Mouse (Mus musculus) stomach, embryonic 14.5 days (tissue): Measurements from ENCODE around the gene Adam11. TPM values are rescaled to one million over a fixed set of nuclear protein-coding genes. Genes with fewer than 3 reads are reported as not detected.
"Not testable (repeated sequence)": the region's sequence is repeated elsewhere in the genome, so short reads cannot be mapped to it uniquely, and the experiment has no call there.

Experiments
- ATAC-seq: fragments of 200-750 bp; cut with Nextera tagmentation; 2 replicates; pipeline ENCODE4 v1.8.0; 2017; ENCODE audit warnings: low read depth, moderate TSS enrichment; ENCODE audit not compliant: insufficient number of reproducible peaks, insufficient read depth, low FRiP score
- H3K27ac ChIP-seq: fragments of 300-500 bp; sonication (generic); 2 replicates; pipeline ENCODE4 v1.5.1; 2014; ENCODE audit warnings: mild to moderate bottlenecking, low read length, moderate library complexity, mixed read lengths
- H3K27me3 ChIP-seq: fragments of 300-500 bp; sonication (generic); 2 replicates; pipeline ENCODE4 v1.6.1; 2014; ENCODE audit warnings: low read length, control low read depth, mixed read lengths; ENCODE audit not compliant: control insufficient read depth, insufficient read depth
- H3K36me3 ChIP-seq: fragments of 300-500 bp; sonication (generic); 2 replicates; pipeline ENCODE4 v1.6.1; 2014; ENCODE audit warnings: mild to moderate bottlenecking, control low read depth, low read length, moderate library complexity, mixed read lengths; ENCODE audit not compliant: control insufficient read depth, insufficient read depth
- H3K4me1 ChIP-seq: fragments of 300-500 bp; sonication (generic); 2 replicates; pipeline ENCODE4 v1.6.1; 2014; ENCODE audit warnings: low read length, control low read depth, mixed read lengths; ENCODE audit not compliant: control insufficient read depth, insufficient read depth
- H3K4me2 ChIP-seq: fragments of 300-500 bp; sonication (generic); replicated peaks from 2 replicates; pipeline ENCODE4 v1.6.1; 2014; ENCODE audit warnings: low read depth, low read length, control low read depth
- H3K4me3 ChIP-seq: fragments of 300-500 bp; sonication (generic); 2 replicates; pipeline ENCODE4 v1.5.1; 2014; ENCODE audit warnings: low read depth, low read length, control low read depth
- H3K9ac ChIP-seq: fragments of 300-500 bp; sonication (generic); replicated peaks from 2 replicates; pipeline ENCODE4 v1.6.1; 2014; ENCODE audit warnings: low read depth, mild to moderate bottlenecking, control low read depth, low read length, moderate library complexity, mixed read lengths
- H3K9me3 ChIP-seq: fragments of 300-500 bp; sonication (generic); 2 replicates; pipeline ENCODE4 v1.6.1; 2016; ENCODE audit warnings: low read depth, low read length, control low read depth; ENCODE audit not compliant: control insufficient read depth
- WGBS: fragments of 180-500 bp; shearing (Covaris S2); extraction: QIAGEN DNeasy Blood & Tissue Kit; methylation state at CpG from one replicate; pipeline ENCODE4 v1.1.7; 2014; 5-methylcytosine and 5-hydroxymethylcytosine counted together
- polyA plus RNA-seq: library from polyadenylated mRNA; unstranded; fragments of >200 nt; fragmentation: Nextera tagmentation; extraction: Ambion mirVana; gene quantifications from 2 replicates; pipeline ENCODE4 v1.2.1, GENCODE M21; 2014

Adam11 gene
- polyA plus RNA-seq: 5.5 and 6.8 TPM in 2 replicates

- Histone ChIP-seq H3K4me3 (peak within 1 kb of the TSS; percentile 58), H3K36me3 (no peaks in the 10 kb centered on the region), H3K9me3 (no peaks in the 10 kb centered on the region), H3K27ac (no peak within 1 kb of the TSS), H3K4me2 (peak within 1 kb of the TSS; percentile 99), H3K4me1 (peaks cover 9% of the 10 kb centered on the region; the same call in 1 of the 2 replicates), H3K9ac (peak within 1 kb of the TSS; percentile 22; the same call in 1 of the 2 replicates), H3K27me3 (no peaks in the 10 kb centered on the region)
- ATAC-seq: peak; percentile 42; the same call in 1 of the 2 replicates
- 1% methylated on average over 61 of the region's 76 CpGs for WGBS
These were observed at the start of gene Adam11 for GRCm38 (mm10) chr11:102761309-102762210. TSS of gene Adam11 (plus strand) at chr11:102761439.

DNA sequence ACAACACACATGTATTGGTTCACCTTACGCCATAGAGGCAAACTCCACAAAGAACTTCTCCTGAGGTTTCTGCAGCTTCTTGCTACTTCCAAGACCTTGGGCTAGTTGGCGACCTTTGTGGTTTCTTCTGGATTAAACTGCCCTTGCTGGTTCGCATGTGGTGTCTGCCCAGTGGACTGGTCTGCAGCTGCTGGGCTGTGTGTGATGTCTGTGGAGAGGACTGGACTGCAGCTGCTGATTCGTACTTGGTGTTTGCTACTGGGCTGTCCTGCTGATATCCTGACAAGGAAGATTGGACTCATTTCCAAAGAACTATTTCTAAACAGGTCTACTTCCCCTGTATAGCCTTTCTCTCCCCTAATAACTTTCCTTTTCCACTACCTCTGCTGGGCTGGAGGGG is 48.8 kb upstream of the Adam11 start:
- H3K9ac ChIP-seq: no peak overlapping the region
- no peaks in the 10 kb centered on the region for H3K4me1 ChIP-seq
- no peaks in the 10 kb centered on the region for H3K36me3 ChIP-seq
- no peak overlapping the region for H3K27ac ChIP-seq
- no peak overlapping the region for H3K4me3 ChIP-seq
- no peak for ATAC-seq
- H3K9me3 ChIP-seq: 0 out of 2 replicates have a peak, but pooled peaks cover under 1% of the 10 kb centered on the region
- no peak overlapping the region for H3K4me2 ChIP-seq
- H3K27me3 ChIP-seq: no peaks in the 10 kb centered on the region
- 92% methylated on average over 4 of the region's 4 CpGs for WGBS

- H3K36me3 ChIP-seq, H3K27ac ChIP-seq, H3K4me3 ChIP-seq, H3K27me3 ChIP-seq, ATAC-seq, H3K9me3 ChIP-seq, H3K9ac ChIP-seq, H3K4me1 ChIP-seq, H3K4me2 ChIP-seq: not testable (repeated sequence)
- 84% methylated on average over 2 of the region's 2 CpGs for WGBS
These were observed 46.7 kb upstream of the Adam11 start for GRCm38 (mm10) chr11:102714578-102714977.

- WGBS: 77% methylated on average over 7 of the region's 7 CpGs
These were observed 45.1 kb upstream of the Adam11 start for GRCm38 (mm10) chr11:102716135-102716534.

GRCm38 (mm10) chr11:102725574-102725973 is 35.7 kb upstream of the Adam11 start:
- H3K9me3 ChIP-seq: no peaks in the 10 kb centered on the region
- H3K27ac ChIP-seq: no peak overlapping the region
- no peak overlapping the region for H3K4me2 ChIP-seq
- ATAC-seq: no peak
- H3K36me3 ChIP-seq: no peaks in the 10 kb centered on the region
- H3K9ac ChIP-seq: no peak overlapping the region
- no peak overlapping the region for H3K4me3 ChIP-seq
- 33% methylated on average over 3 of the region's 3 CpGs for WGBS
- H3K4me1 ChIP-seq: no peaks in the 10 kb centered on the region
- H3K27me3 ChIP-seq: no peaks in the 10 kb centered on the region

More at GRCm38 (mm10) chr11:102716135-102716534, 45.1 kb upstream of the Adam11 start:
- Histone ChIP-seq H3K4me3 (no peak overlapping the region), H3K9me3 (0 out of 2 replicates have a peak, but pooled peaks cover 4% of the 10 kb centered on the region), H3K9ac (no peak overlapping the region), H3K27ac (no peak overlapping the region), H3K36me3 (no peaks in the 10 kb centered on the region), H3K27me3 (no peaks in the 10 kb centered on the region), H3K4me2 (no peak overlapping the region), H3K4me1 (no peaks in the 10 kb centered on the region)
- no peak for ATAC-seq

DNA sequence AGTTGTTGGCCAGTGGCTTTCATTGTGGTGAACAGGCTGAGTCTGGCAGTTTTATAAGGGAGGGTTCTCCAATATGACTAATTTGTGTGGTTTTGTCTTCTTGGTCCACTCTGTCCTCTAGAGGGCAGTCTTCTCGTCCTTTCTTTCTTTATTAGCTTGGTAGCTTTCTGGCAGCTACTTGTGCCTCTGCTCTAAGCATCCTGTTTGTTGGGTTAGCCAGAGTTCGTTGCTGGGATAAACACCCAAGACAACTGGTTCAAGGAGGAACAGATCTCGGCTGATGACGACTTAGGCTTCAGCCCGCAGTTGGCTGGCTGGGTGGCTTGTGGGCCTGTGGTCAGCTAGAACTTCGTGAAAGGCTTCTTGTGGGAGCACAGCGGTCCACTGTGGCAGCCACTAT is 32.6 kb upstream of the Adam11 start:
- WGBS: 31% methylated on average over 7 of the region's 7 CpGs
- Histone ChIP-seq H3K4me1 (no peaks in the 10 kb centered on the region), H3K27me3 (no peaks in the 10 kb centered on the region), H3K9ac (no peak overlapping the region), H3K27ac (no peak overlapping the region), H3K4me2 (no peak overlapping the region), H3K9me3 (no peaks in the 10 kb centered on the region), H3K36me3 (no peaks in the 10 kb centered on the region), H3K4me3 (no peak overlapping the region)
- no peak for ATAC-seq

- Histone ChIP-seq H3K27me3 (no peaks in the 10 kb centered on the region), H3K4me3 (no peak overlapping the region), H3K9ac (no peak overlapping the region), H3K27ac (no peak overlapping the region), H3K4me2 (no peak overlapping the region), H3K4me1 (no peaks in the 10 kb centered on the region), H3K9me3 (no peaks in the 10 kb centered on the region), H3K36me3 (no peaks in the 10 kb centered on the region)
- ATAC-seq: no peak
- WGBS: 77% methylated on average over 3 of the region's 3 CpGs
These were observed 31.4 kb upstream of the Adam11 start for GRCm38 (mm10) chr11:102729835-102730234.

DNA sequence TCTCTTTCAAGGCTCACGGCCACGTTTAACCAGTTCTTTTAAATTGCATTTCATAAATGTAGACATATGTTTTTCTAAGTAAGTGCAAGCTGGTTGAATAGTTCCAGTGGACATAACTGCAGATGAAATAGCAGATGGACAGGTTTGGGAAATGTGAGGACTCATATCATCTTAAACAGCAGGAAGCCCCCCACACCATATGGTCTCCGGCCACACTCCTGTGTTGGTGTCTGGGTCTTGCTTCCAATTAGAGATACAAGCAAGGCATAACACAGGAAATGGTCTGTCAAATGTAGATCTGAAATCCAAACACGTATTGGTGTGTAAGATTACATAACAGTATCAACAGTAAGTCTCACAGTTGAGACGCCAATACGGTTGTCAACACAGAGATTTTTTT is 29.9 kb upstream of the Adam11 start:
- ATAC-seq: no peak
- WGBS: 74% methylated on average over 6 of the region's 6 CpGs
- Histone ChIP-seq H3K36me3 (no peaks in the 10 kb centered on the region), H3K27ac (no peak overlapping the region), H3K4me1 (no peaks in the 10 kb centered on the region), H3K9me3 (no peaks in the 10 kb centered on the region), H3K4me3 (no peak overlapping the region), H3K4me2 (no peak overlapping the region), H3K27me3 (no peaks in the 10 kb centered on the region), H3K9ac (no peak overlapping the region)
